Mouse (Mus musculus): ENCODE measurements around the gene Rangrf. TPM values are rescaled to one million over a fixed set of nuclear protein-coding genes. Genes with fewer than 3 reads are reported as not detected.
A peak's percentile ranks its signal among the peaks of the same experiment; 100 is the strongest.
"Not testable (repeated sequence)": the region's sequence is repeated elsewhere in the genome, so short reads cannot be mapped to it uniquely, and the experiment has no call there.

Gene Rangrf
- total RNA-seq, 2 experiments from 2014 or later, result 16.8 to 20.7 TPM

GRCm38 (mm10) chr11:69003592-69003991 is 28.6 kb upstream of the Rangrf start:
- Histone ChIP-seq H3K4me3 (no peak overlapping the region), H3K27ac (no peak overlapping the region)
- TF ChIP-seq CTCF (conservative IDR thresholded peaks at IDR 0.05), result peak; percentile 55
- DNase-seq (ENCODE audit: low spot score in 2 of 2), result no peak

- not testable (repeated sequence) for H3K27ac ChIP-seq; DNase-seq (ENCODE audit: low spot score in 2 of 2); H3K4me3 ChIP-seq
These were observed 27.8 kb upstream of the Rangrf start for GRCm38 (mm10) chr11:69002782-69003181.

GRCm38 (mm10) chr11:68997080-68997479 is 22.1 kb upstream of the Rangrf start:
- no peak for TF ChIP-seq CTCF (conservative IDR thresholded peaks at IDR 0.05)
- no peak overlapping the region for H3K27ac ChIP-seq
- DNase-seq (ENCODE audit: low spot score in 2 of 2), result no peak

GRCm38 (mm10) chr11:68994377-68994776 is 19.4 kb upstream of the Rangrf start:
- DNase-seq (ENCODE audit: low spot score in 2 of 2), result no peak
- TF ChIP-seq CTCF (conservative IDR thresholded peaks at IDR 0.05), result peak; percentile 64
- no peak overlapping the region for H3K27ac ChIP-seq
- H3K4me3 ChIP-seq, result no peak overlapping the region

More at GRCm38 (mm10) chr11:68997080-68997479, 22.1 kb upstream of the Rangrf start:
- H3K4me3 ChIP-seq, result no peak overlapping the region

DNA sequence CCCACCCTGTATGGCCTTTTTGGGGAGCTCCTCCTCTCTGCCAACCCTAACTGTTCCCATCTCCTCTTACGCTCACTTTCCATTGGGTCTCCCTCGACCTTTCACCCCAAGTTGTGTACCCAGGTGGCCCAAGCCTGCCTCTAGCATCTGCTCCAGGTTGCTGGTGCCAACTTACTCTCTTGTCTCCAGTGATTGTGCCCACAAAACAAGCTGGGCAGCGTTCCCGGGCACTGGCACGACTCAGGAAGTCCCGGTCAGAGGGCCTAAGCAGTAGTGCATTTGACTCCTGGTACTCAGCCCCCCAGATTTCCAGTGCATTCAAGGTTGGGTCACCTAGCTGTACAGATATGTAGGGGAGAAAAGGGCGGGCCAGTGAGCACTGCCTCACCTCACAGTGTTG is 18.1 kb upstream of the Rangrf start:
- no peak overlapping the region for H3K4me3 ChIP-seq
- no peak overlapping the region for H3K27ac ChIP-seq
- DNase-seq (ENCODE audit: low spot score in 2 of 2), result no peak
- no peak for TF ChIP-seq CTCF (conservative IDR thresholded peaks at IDR 0.05)

DNA sequence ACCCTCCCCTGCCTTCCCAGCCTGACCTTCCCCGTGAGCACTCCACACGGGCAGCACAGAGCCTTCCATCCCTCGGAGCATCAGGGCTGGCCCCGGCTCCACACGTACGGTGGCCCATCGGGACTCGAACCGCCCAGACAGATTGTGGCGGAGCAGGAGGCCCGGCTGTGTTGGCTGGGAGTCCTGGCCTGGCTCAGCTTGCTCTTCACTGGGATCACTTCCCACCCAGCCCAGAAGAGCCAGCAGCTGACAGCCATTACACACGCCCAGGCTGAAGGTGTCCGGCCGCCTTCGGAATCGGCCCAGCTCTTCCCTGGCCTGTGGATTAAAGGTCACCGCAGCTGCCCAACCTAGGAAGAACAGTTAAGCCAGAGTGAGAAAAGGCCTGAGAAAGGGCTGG is 13.4 kb upstream of the Rangrf start:
- no peak overlapping the region for H3K27ac ChIP-seq
- TF ChIP-seq CTCF (conservative IDR thresholded peaks at IDR 0.05), result no peak

GRCm38 (mm10) chr11:68987365-68987882 is 12.4 kb upstream of the Rangrf start:
- no peak for DNase-seq (ENCODE audit: low spot score in 2 of 2)
- Histone ChIP-seq H3K4me3 (no peak overlapping the region), H3K27ac (no peak overlapping the region)
- TF ChIP-seq CTCF (conservative IDR thresholded peaks at IDR 0.05), result no peak

More for the DNA sequence above, 13.4 kb upstream of the Rangrf start:
- H3K4me3 ChIP-seq, result no peak overlapping the region
- no peak for DNase-seq (ENCODE audit: low spot score in 2 of 2)

DNA sequence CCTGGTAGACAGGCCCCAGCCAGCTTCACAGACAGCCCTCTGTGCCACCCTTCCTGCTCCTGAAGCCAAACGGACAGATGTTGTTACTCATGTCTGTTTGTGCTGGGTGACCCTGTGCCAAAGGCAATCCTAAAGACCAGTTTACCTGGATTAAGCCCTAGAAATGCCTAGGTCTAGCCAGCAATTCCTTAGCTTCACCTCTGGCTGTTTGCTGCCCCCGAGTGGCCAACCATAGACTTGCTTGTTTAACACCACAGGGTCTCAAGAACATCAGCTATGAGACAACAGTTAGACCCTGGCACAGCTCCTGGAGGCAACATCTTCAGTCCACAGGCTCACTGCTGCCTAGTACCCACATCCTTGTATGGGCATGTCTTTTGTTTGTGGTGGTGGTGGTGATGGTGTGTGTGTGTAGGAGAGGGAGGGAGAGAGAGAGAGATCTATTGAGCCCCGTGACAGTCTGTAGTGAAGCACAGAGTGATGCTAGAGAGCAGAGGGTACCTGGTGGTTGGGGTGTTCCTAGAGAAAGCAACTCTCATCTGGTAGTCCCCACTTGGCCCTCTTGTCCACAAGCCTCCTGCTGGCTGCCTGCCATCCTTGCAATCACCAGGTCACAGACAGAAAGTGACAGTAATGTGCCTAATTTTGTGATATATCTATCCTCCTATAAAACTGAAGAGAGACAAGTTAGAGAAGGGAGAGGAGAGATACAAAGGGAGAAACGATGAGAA is 7.8 kb upstream of the Rangrf start:
- peak; percentile 87 for TF ChIP-seq CTCF (conservative IDR thresholded peaks at IDR 0.05)
- DNase-seq (ENCODE audit: low spot score in 2 of 2), result peak; percentile 45 to 72
- H3K4me3 ChIP-seq, result no peak overlapping the region
- H3K27ac ChIP-seq, result no peak overlapping the region

DNA sequence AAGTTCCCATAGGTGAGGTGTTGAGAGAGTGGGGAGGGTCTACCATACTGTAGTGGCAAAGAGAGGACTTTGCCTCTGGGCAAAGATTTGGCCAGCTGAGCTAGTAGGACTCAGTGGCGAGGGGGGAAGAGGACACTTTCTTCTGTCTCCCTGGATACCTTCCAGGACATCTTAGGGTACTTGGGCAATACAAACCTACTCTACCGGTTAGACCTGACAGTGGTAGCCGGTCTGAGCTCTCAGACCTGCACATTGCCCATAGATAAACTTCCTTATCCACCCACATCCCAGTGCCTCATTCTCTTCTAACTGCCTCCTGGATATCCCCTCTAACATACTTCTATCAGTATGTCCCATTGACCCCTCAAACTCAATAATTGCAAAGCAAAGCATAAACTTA is 5.9 kb upstream of the Rangrf start:
- Histone ChIP-seq H3K27ac (no peak overlapping the region), H3K4me3 (no peak overlapping the region)
- DNase-seq (ENCODE audit: low spot score in 2 of 2), result no peak
- no peak for TF ChIP-seq CTCF (conservative IDR thresholded peaks at IDR 0.05)

- no peak for DNase-seq (ENCODE audit: low spot score in 2 of 2)
- no peak overlapping the region for H3K4me3 ChIP-seq
- H3K27ac ChIP-seq, result no peak overlapping the region
- no peak for TF ChIP-seq CTCF (conservative IDR thresholded peaks at IDR 0.05)
These were observed 4.3 kb upstream of the Rangrf start for GRCm38 (mm10) chr11:68979320-68979733.

DNA sequence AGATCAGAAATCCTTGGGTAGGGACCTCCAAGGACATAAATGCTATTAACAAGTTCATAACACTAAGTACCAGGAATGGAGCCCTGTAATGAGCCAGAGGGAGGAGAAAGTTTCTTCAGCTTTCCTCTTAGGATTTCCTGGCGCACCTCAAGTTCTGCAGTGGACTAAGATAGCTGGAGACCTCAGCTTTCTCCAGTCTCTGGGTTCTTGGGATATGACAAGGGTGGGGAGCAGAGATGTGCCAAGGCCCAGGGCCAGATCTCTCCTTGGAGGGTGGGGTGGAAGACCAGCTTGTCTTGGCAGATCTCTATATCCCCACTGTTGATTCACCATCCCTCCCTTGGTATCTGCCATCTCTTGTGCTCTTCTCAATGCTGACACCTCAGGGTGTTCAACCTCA is 616 bp upstream of the Rangrf start:
- Histone ChIP-seq H3K4me3 (no peak overlapping the region), H3K27ac (no peak overlapping the region)
- no peak for DNase-seq (ENCODE audit: low spot score in 2 of 2)
- no peak for TF ChIP-seq CTCF (conservative IDR thresholded peaks at IDR 0.05)

- 0 out of 2 replicates have a peak overlapping the region, but pooled peaks have one; percentile 72 for H3K27ac ChIP-seq
- H3K4me3 ChIP-seq, result peak overlapping the region; percentile 62
- DNase-seq (ENCODE audit: low spot score in 2 of 2), result no peak
- no peak for TF ChIP-seq CTCF (conservative IDR thresholded peaks at IDR 0.05)
These were observed 930 bp downstream of the Rangrf start for GRCm38 (mm10) chr11:68974059-68974450.

GRCm38 (mm10) chr11:68973250-68974058 is 1.5 kb downstream of the Rangrf start:
- Histone ChIP-seq H3K4me3 (peak overlapping the region; percentile 62), H3K27ac (peak overlapping the region; percentile 72)
- DNase-seq (ENCODE audit: low spot score in 2 of 2), result peak; percentile 75 to 77

Data from layer of hippocampus, adult 2 months (tissue).